Mouse (Mus musculus) hindbrain, postnatal 0 days (tissue): ENCODE measurements around the gene Sdr39u1. TPM values are rescaled to one million over a fixed set of nuclear protein-coding genes. Genes with fewer than 3 reads are reported as not detected.

Experiments used
- ATAC-seq: fragments of 200-750 bp; cut with Nextera tagmentation; 2 replicates; pipeline ENCODE4 v1.8.0; 2017; ENCODE audit warnings: mild to moderate bottlenecking, moderate TSS enrichment, moderate library complexity
- DNase-seq: peaks from one replicate; pipeline ENCODE4 v3.0.0-alpha.2; 2015; ENCODE audit warnings: low spot score
- H3K27ac ChIP-seq: fragments of 300-500 bp; sonication (generic); 2 replicates; pipeline ENCODE4 v1.5.1; 2014; ENCODE audit warnings: mild to moderate bottlenecking
- H3K27me3 ChIP-seq: fragments of 300-500 bp; sonication (generic); 2 replicates; pipeline ENCODE4 v1.6.1; 2014; ENCODE audit warnings: low read length, mixed read lengths; ENCODE audit not compliant: insufficient read depth
- H3K36me3 ChIP-seq: fragments of 300-500 bp; sonication (generic); 2 replicates; pipeline ENCODE4 v1.6.1; 2014; ENCODE audit warnings: low read length, mixed read lengths; ENCODE audit not compliant: insufficient read depth
- H3K4me1 ChIP-seq: fragments of 300-500 bp; sonication (generic); 2 replicates; pipeline ENCODE4 v1.6.1; 2014; ENCODE audit warnings: antibody characterized with exemption, low read length, mixed read lengths; ENCODE audit not compliant: insufficient read depth
- H3K4me2 ChIP-seq: fragments of 300-500 bp; sonication (generic); 2 replicates; pipeline ENCODE4 v1.6.1; 2014; ENCODE audit warnings: low read depth, mild to moderate bottlenecking, low read length, moderate library complexity, mixed read lengths
- H3K4me3 ChIP-seq: fragments of 300-500 bp; sonication (generic); 2 replicates; pipeline ENCODE4 v1.5.1; 2014; ENCODE audit warnings: low read length
- H3K9ac ChIP-seq: fragments of 300-500 bp; sonication (generic); replicated peaks from 2 replicates; pipeline ENCODE4 v1.6.1; 2014; ENCODE audit warnings: mild to moderate bottlenecking, low read length, moderate library complexity, mixed read lengths
- H3K9me3 ChIP-seq: fragments of 300-500 bp; sonication (generic); 2 replicates; pipeline ENCODE4 v1.6.1; 2016; ENCODE audit warnings: low read length, mixed read lengths
- CTCF ChIP-seq: IDR thresholded peaks from 2 replicates; pipeline ENCODE4 v1.5.1; 2016; ENCODE audit warnings: antibody characterized with exemption, control low read depth, low read depth
- WGBS: fragments of 180-500 bp; shearing (Covaris S2); extraction: QIAGEN DNeasy Blood & Tissue Kit; methylation state at CpG from one replicate; pipeline ENCODE4 v1.1.7; 2014; 5-methylcytosine and 5-hydroxymethylcytosine counted together
- polyA plus RNA-seq: library from polyadenylated mRNA; unstranded; fragments of >200 nt; fragmentation: Nextera tagmentation; extraction: Ambion mirVana; gene quantifications from 2 replicates; pipeline ENCODE4 v1.2.1, GENCODE M21; 2015
- total RNA-seq: library from RNA; depleted of rRNA; stranded (reverse); fragments of >200 nt; gene quantifications from 2 replicates; pipeline ENCODE4 v1.2.3, GENCODE M21; 2014

Gene Sdr39u1
- total and polyA plus RNA-seq, 2 experiments from 2014 or later: 120 to 134 TPM

DNA sequence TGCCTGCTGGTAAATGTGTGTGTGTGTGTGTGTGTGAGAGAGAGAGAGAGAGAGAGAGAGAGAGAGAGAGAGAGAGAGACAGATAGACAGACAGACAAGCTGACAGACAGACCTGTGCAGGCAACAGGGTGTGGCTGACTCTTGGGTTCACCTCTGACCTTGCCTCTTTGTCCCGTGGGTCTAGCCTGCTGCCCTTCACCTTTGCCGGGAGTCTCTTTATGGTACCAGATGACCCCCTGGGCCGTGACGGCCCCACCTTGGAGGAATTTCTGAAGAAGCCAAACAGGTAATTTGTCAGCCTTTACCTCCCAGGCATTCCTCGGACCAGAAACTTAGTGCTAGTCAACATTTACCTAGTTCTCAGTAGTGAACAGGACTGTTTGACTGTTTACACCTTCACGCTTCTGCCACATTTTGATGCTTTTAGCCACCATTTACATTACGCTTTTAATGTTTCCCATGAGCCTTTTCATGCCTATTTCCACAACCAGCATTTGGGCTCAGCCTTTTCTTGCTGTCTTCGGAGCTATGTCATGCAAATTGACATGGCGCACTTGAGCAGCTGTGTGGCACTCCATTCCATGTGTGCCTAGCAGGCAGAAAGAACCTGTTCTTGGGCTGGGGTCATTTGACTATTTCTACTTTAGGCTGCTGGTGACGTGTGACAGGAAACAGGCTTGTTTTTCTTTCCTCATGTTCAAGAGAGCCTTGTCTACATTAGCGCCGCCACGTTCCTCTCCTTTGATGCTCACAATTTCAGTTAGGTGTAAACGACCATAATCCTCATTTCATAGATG, 31.7 kb downstream of the Sdr39u1 start:
- peaks cover 55% of the 10 kb centered on the region for H3K36me3 ChIP-seq

GRCm38 (mm10) chr14:55866962-55867361, 33.1 kb downstream of the Sdr39u1 start:
- Histone ChIP-seq H3K4me2 (no peak overlapping the region), H3K4me3 (no peak overlapping the region), H3K4me1 (no peaks in the 10 kb centered on the region), H3K27me3 (no peaks in the 10 kb centered on the region), H3K9me3 (no peaks in the 10 kb centered on the region), H3K36me3 (peaks cover 50% of the 10 kb centered on the region), H3K9ac (no peak overlapping the region), H3K27ac (no peak overlapping the region)
- peak; percentile 74 for DNase-seq
- no peak for ATAC-seq
- TF ChIP-seq CTCF: peak; percentile 84
- 34% methylated on average over 4 of the region's 4 CpGs for WGBS

More for the DNA sequence above, 31.7 kb downstream of the Sdr39u1 start:
- no peak for ATAC-seq
- Histone ChIP-seq H3K27ac (no peak overlapping the region), H3K4me3 (no peak overlapping the region), H3K9ac (no peak overlapping the region), H3K4me1 (no peaks in the 10 kb centered on the region), H3K4me2 (no peak overlapping the region), H3K27me3 (no peaks in the 10 kb centered on the region), H3K9me3 (no peaks in the 10 kb centered on the region)
- 92% methylated on average over 14 of the region's 14 CpGs for WGBS
- TF ChIP-seq CTCF: no peak
- no peak for DNase-seq

DNA sequence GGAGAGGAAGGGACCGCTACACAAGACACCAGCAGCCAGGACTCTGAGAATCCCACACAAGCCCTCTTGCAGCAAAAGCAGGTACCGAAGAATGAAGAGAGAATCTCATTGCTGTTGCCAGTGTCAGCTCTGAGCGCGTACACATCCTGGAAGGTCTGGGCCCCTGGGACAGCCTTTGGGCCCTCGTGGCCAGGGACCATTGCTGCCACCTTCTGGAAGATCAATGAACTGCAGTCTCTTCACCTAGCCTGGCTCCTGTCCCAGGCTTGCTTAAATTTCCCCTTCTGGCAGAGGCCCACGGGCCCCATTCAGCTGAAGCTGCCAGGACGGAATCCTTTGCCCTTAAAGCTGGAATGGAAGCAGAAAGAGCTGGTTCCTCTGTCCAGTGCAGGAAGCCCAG, 36.3 kb downstream of the Sdr39u1 start:
- ATAC-seq (peak; percentile 61), DNase-seq (peak; percentile 84)
- peaks cover 24% of the 10 kb centered on the region for H3K36me3 ChIP-seq
- H3K9me3 ChIP-seq: no peaks in the 10 kb centered on the region
- peak; percentile 94 for TF ChIP-seq CTCF
- no peaks in the 10 kb centered on the region for H3K27me3 ChIP-seq
- 0 out of 2 replicates have a peak, but pooled peaks cover 4% of the 10 kb centered on the region for H3K4me1 ChIP-seq
- H3K9ac ChIP-seq: no peak overlapping the region
- H3K4me3 ChIP-seq: no peak overlapping the region
- H3K4me2 ChIP-seq: no peak overlapping the region
- no peak overlapping the region for H3K27ac ChIP-seq
- 24% methylated on average over 7 of the region's 7 CpGs for WGBS

DNA sequence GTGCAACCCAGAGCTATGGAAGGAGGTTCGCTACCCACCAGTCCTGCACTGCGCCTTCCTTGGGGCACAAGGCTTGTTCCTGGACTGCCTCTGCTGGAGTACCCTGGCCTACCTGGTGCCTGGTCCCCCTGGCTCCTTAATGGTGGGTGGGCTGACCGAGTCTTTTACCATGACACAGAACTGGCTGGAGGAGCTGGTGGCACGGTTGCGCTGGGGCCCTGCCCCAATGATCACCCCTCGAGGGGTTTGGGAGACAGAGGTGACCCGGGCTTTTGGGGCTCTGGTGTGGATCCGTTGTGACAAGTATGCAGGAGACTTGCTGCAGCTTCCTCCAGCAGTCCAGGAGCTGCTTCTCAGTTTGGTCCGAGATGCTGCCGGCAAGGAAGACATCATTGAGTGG, 37.1 kb downstream of the Sdr39u1 start:
- Histone ChIP-seq H3K36me3 (peaks cover 24% of the 10 kb centered on the region), H3K4me2 (no peak overlapping the region), H3K27me3 (no peaks in the 10 kb centered on the region), H3K9me3 (no peaks in the 10 kb centered on the region), H3K4me1 (0 out of 2 replicates have a peak, but pooled peaks cover 6% of the 10 kb centered on the region), H3K4me3 (no peak overlapping the region), H3K27ac (0 out of 2 replicates have a peak overlapping the region, but pooled peaks have one; percentile 7), H3K9ac (no peak overlapping the region)
- WGBS: 95% methylated on average over 10 of the region's 10 CpGs
- no peak for TF ChIP-seq CTCF
- ATAC-seq (no peak), DNase-seq (no peak)

DNA sequence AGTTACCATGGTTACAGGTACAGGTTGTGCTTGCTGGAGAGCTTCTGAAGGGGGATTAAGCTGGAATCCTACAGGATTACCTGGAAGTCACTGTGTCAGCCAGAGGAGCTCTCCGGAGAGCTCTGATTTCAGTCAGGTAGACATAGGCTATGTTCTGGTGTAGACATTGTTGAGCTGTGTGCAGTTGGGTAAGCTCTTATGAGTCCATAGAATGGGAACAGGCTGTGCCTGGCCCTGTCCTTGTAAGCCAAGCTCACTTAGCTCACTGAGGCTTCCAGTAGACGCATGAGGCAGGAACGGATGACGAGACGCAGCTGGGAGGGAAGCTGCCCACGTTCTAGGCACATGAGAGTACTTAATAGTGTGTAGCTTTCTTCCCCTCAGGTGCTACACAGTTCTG, 37.9 kb downstream of the Sdr39u1 start:
- peak overlapping the region; percentile 7; the same call in 1 of the 2 replicates for H3K27ac ChIP-seq
- H3K4me3 ChIP-seq: no peak overlapping the region
- H3K9me3 ChIP-seq: no peaks in the 10 kb centered on the region
- ATAC-seq (no peak), DNase-seq (no peak)
- no peak for TF ChIP-seq CTCF
- H3K36me3 ChIP-seq: peaks cover 22% of the 10 kb centered on the region
- WGBS: 79% methylated on average over 6 of the region's 6 CpGs
- 0 out of 2 replicates have a peak, but pooled peaks cover 12% of the 10 kb centered on the region for H3K4me1 ChIP-seq
- no peaks in the 10 kb centered on the region for H3K27me3 ChIP-seq
- no peak overlapping the region for H3K4me2 ChIP-seq
- H3K9ac ChIP-seq: no peak overlapping the region

- Histone ChIP-seq H3K4me3 (no peak overlapping the region), H3K9me3 (no peaks in the 10 kb centered on the region), H3K27ac (no peak overlapping the region), H3K27me3 (no peaks in the 10 kb centered on the region), H3K4me1 (peaks cover 39% of the 10 kb centered on the region), H3K4me2 (peak overlapping the region; percentile 82; the same call in 1 of the 2 replicates), H3K9ac (no peak overlapping the region), H3K36me3 (no peaks in the 10 kb centered on the region)
- 80% methylated on average over 4 of the region's 4 CpGs for WGBS
- TF ChIP-seq CTCF: no peak
- ATAC-seq (no peak), DNase-seq (no peak)
Observed at GRCm38 (mm10) chr14:55857588-55857987, 42.5 kb downstream of the Sdr39u1 start.

DNA sequence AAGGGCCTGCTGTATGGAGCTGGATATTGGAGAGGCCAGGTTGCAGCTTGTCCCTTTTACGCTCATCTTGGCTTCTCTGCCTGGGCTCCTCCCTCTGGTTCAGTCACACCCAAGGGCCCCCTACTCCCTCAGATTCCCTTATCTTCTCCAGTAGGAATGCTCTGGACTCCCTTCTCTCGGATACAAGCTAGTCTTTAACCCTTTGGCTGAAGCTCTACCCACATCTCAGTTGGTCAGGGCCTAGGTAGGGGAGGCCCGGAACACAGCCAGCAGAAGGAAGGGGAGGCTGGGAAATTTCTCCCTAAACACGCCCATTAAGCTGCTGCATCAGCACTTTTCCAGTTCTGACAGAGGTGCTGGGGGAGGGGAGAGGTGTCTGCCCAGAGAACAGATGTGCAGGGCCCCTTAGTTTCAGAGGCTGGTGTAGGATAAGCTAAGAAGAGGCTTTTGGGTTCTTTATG, 45.0 kb downstream of the Sdr39u1 start:
- TF ChIP-seq CTCF: no peak
- H3K27me3 ChIP-seq: no peaks in the 10 kb centered on the region
- ATAC-seq (peak; percentile 21), DNase-seq (peak; percentile 65)
- peak overlapping the region; percentile 71 for H3K4me3 ChIP-seq
- H3K9me3 ChIP-seq: no peaks in the 10 kb centered on the region
- peak overlapping the region; percentile 66 for H3K9ac ChIP-seq
- H3K4me1 ChIP-seq: peaks cover 39% of the 10 kb centered on the region
- no peaks in the 10 kb centered on the region for H3K36me3 ChIP-seq
- peak overlapping the region; percentile 82 for H3K4me2 ChIP-seq
- H3K27ac ChIP-seq: peak overlapping the region; percentile 87
- WGBS: 2% methylated on average over 4 of the region's 4 CpGs
